Mouse (Mus musculus) liver, adult 2 months (tissue): ENCODE measurements around the gene Auts2.

Source experiments
- CTCF ChIP-seq: fragments of 200-500 bp; IDR thresholded peaks from 2 replicates; pipeline ENCODE4 v1.5.1; 2011; ENCODE audit warnings: low read depth, low read length, control low read depth
- POLR2A ChIP-seq: fragments of 200-500 bp; IDR thresholded peaks from 2 replicates; pipeline ENCODE4 v1.6.1; 2011; ENCODE audit warnings: low read length, control low read depth; ENCODE audit not compliant: insufficient read depth; ENCODE audit errors: extremely low read depth

DNA sequence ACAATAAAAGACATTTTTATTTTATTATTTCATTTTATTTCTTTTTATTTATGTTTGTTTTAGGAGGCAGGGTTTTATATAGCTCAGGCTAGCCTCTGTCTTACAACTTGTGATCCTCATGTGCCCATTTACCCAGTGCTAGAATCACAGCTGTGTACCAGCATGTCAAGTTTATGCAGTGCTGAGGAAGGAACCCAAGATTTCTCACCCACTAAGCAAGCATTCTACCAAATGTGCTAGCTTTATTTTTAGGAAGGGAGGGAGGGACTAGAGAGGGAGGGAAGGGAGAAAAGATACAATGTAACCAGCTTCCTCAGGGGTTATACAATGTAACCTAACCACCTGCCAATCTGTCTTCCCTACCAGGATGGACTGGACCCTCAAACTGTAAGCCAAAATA lies 1067.9 kb downstream of the Auts2 start:
- TF ChIP-seq POLR2A (no peak), CTCF (no peak)
